Mouse (Mus musculus) thymus, postnatal 14 days (tissue): ENCODE data around the gene Gm8439.
A peak's percentile ranks its signal among the peaks of the same experiment; 100 is the strongest.

Experiments used
- DNase-seq: peaks from one replicate; pipeline ENCODE4 v3.0.0; 2021

Gene Gm8439

GRCm38 (mm10) chr4:120613691-120614329 lies 25.3 kb downstream of the Gm8439 start:
- DNase-seq, result peak; percentile 77

DNA sequence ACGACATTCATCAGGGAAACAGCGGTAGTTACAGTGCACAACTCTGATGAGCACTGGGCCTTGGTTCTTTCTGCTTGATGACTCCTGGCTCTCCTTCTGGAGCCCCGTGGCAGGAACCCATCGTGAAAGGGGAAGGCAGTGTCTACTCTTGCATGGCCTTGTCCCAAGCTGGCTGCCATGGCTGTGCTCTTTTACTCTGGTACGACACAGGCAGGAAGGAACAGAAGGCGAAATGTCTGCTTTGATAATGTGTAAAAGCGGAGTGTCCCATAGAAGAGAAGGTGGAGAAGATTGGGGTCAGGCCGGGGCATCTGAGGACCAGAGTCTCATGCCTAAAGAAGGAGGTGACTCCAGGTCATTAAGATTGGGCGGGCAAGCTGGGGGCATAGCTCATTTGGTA lies 26.1 kb downstream of the Gm8439 start:
- peak; percentile 23 for DNase-seq

DNA sequence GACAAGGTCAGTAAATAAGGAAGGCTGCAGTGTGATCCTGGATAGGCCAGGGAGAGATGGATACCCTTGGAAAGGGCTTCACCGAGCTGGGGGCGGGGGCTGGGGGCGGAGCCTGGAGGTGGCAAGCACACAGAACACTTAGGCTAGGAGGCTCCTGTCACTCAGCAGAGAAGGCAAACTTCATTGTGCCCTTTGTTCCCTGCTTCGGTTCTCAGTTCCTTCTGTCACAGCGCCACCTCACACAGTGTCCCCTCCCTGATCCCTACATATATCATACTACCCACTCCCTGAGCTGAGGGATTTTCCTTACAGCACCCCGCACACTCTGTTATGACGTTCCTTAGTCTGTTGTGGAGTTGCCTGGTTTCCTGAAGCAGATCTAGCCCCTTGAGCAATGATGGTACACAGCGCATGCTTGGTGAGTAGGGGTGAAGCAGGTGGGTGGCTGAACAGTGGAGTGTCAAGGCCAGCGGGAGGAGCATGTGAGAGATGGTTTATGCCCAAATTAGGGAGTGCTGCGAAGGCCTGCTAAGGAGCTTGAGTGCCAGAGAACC lies 27.1 kb downstream of the Gm8439 start:
- DNase-seq, result peak; percentile 62

DNA sequence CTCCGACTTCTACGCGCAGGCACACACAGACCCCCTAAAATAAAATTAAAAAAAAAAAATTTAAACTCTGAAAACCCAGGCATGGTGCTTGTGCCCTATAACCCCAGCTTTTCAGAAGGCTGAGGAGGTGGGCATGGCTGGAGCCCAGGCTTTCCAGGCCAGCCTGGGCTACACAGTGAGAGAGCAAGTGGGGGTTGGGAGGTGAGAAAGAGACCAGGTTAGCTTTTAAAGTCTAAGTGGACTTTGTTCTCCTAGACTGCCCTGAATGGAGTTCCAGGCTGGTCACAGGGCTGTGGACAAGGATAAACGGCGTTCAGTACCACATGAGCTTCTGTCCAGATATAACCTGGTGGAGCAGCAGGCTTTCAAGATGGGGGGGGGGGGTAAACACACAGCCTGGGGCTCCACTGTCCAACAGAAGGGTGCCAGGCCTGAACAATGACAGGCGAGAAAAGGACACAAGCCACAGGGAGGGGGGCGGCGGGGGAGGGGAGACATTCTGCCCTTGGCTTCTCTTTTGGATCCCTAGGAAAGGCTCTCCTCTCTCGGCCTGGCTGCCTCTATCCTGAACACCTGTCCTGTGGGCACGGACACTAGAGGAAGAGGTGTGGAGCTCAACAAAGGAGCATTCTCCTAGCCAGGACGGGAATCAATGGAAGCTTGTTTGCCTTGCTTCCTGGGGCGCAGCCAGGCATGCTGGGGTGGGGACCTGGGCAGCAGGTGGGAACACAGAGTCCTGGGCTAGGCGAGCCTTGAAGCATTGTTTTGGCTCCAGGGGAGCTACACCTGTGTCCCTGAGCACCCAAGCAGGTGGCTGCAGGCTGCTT lies 27.9 kb downstream of the Gm8439 start:
- peak; percentile 32 for DNase-seq

DNA sequence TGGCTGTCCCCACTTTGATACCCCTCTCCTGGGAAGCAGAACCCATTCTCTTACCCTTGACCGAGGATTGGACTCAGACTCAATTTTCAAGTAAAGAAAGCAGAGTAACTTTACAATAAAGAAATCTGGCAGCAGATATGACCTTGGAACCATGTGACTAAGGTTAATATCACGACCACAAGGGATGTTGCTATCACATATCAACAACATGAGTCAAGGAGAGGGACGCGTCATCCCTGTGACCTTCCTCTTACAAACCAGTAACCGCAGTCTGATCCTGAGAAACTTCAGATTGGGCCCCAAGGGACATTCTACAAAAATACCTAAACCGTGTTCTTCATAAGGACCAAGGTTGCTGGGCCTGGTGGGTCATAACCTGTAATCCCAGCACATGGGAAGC lies 39.2 kb downstream of the Gm8439 start:
- no peak for DNase-seq

DNA sequence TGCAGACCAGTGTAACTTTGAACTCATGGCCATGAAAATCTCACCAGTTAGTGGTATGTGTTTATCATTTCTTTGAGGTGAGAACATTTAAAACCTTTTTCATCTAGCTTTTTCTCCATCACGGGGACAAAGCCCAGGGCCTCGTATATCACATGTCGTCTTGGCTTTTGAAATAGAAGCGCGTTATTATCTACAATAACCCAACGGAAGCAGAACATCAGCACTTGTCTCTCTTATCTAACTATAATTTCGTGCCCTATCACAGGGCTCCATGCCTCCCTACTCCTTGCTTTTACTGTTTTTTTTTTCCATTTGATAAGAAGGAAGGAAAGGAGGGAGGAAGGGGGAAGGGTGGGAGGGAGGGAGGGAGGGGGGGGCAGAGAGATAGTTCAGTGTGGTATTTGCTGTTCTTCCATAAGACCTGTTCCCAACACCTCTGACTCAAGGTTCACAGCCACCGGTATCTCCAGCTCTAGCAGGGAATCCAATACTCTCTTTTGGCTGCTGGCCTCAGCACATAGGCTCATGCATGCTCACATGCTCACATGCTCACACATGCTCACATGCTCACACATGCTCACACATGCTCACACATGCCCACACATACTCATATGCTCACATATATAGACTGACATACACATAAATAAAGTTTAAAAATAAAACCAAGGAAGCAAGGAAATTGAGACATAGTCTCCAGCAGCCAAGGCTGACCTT lies 41.8 kb downstream of the Gm8439 start:
- DNase-seq, result no peak

- no peak for DNase-seq
Observed at GRCm38 (mm10) chr4:120631828-120632227, 43.3 kb downstream of the Gm8439 start.

- no peak for DNase-seq
Observed at GRCm38 (mm10) chr4:120635351-120635750, 46.8 kb downstream of the Gm8439 start.

GRCm38 (mm10) chr4:120641946-120642345 lies 53.4 kb downstream of the Gm8439 start:
- DNase-seq, result no peak

- DNase-seq, result no peak
Observed at GRCm38 (mm10) chr4:120643899-120644298, 55.4 kb downstream of the Gm8439 start.

- DNase-seq, result no peak
Observed at GRCm38 (mm10) chr4:120649369-120650207, 61.0 kb downstream of the Gm8439 start.

DNA sequence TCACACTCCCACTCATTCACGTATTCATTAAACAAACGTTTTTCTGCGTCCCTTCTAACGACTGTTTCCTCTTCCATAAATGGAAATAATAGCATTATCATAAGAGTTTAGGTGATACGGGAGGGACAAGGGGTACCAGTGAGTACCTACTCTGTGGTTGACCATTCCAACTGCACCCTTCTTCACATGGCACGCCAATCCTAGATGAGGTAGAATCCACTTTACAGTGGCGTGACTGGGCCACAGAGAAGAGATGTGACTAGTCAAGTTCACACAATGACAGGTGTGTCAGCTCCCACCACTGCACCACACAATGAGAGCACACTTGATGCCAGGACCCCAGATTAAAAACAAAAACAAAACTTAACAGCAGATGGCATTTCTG lies 61.7 kb downstream of the Gm8439 start:
- DNase-seq, result no peak

DNA sequence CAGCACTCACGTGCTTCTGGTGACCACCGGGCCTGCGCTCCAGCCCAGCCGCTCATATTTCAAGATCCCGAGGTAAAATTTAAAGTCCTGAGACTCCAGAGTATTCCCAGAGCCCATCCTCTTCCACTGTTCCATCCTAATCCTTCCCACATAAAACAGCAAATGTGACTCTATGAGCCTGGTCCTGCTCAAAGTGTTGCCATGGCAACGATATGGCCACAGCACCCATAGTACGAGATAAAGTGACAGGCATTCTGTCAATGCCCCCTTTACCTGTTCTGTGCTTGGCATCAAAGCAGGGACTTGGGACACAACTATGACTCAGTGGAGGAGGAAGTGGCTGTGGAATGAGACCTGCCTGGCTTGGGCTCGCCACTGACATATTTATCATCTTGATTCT lies 67.4 kb downstream of the Gm8439 start:
- DNase-seq, result no peak
